Mouse (Mus musculus): ENCODE measurements around the gene Gapvd1. TPM values are rescaled to one million over a fixed set of nuclear protein-coding genes. Genes with fewer than 3 reads are reported as not detected.

Gene Gapvd1
- polyA plus RNA-seq, 1 experiment from 2014 or later = 79.9 TPM

DNA sequence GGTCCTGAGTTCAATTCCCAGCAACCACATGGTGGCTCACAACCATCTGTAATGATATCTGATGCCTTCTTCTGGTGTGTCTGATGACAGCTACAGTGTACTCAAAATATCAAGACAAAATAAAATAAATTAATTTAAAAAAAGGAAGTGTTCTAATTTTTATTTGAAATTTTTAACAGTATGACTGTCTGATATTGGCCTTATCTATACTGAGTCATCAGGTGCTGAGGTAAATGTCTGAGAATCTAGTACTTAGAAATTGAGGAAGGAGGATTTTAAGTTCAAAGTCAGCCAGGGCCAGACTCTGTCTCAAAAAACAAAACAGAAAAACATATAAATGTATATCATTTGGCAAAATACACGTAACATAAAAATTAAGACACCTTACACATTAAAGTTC lies 46.4 kb downstream of the Gapvd1 start:
- no peak overlapping the region for H3K4me3 ChIP-seq (replicated peaks)
- H3K9me3 ChIP-seq (replicated peaks) = no peaks in the 10 kb centered on the region
- no peak overlapping the region for H3K9ac ChIP-seq
- peaks cover 98% of the 10 kb centered on the region for H3K36me3 ChIP-seq (replicated peaks)
- 89% methylated on average over 1 of the region's 1 CpGs for WGBS (ENCODE audit: insufficient replicate concordance)
- H3K27me3 ChIP-seq = no peaks in the 10 kb centered on the region
- H3K4me1 ChIP-seq (replicated peaks) = no peaks in the 10 kb centered on the region
- no peak overlapping the region for H3K27ac ChIP-seq (replicated peaks)
- no peak for ATAC-seq (ENCODE audit: insufficient read depth)
- H3K4me2 ChIP-seq = no peak overlapping the region

GRCm38 (mm10) chr2:34696592-34696991 lies 58.4 kb downstream of the Gapvd1 start:
- no peak overlapping the region for H3K4me2 ChIP-seq

GRCm38 (mm10) chr2:34692861-34693260 lies 62.2 kb downstream of the Gapvd1 start:
- 92% methylated on average over 10 of the region's 10 CpGs for WGBS (ENCODE audit: insufficient replicate concordance)
- no peaks in the 10 kb centered on the region for H3K9me3 ChIP-seq (replicated peaks)
- peaks cover 95% of the 10 kb centered on the region for H3K36me3 ChIP-seq (replicated peaks)
- H3K9ac ChIP-seq = no peak overlapping the region
- H3K27me3 ChIP-seq = no peaks in the 10 kb centered on the region
- H3K27ac ChIP-seq (replicated peaks) = no peak overlapping the region
- H3K4me3 ChIP-seq (replicated peaks) = no peak overlapping the region
- H3K4me1 ChIP-seq (replicated peaks) = no peaks in the 10 kb centered on the region
- H3K4me2 ChIP-seq = no peak overlapping the region
- no peak for ATAC-seq (ENCODE audit: insufficient read depth)

More at GRCm38 (mm10) chr2:34696592-34696991, 58.4 kb downstream of the Gapvd1 start:
- Histone ChIP-seq H3K36me3 (replicated peaks) (peaks cover 93% of the 10 kb centered on the region), H3K27ac (replicated peaks) (no peak overlapping the region), H3K4me3 (replicated peaks) (no peak overlapping the region), H3K9ac (no peak overlapping the region), H3K4me1 (replicated peaks) (no peaks in the 10 kb centered on the region), H3K27me3 (no peaks in the 10 kb centered on the region), H3K9me3 (replicated peaks) (no peaks in the 10 kb centered on the region)
- no peak for ATAC-seq (ENCODE audit: insufficient read depth)

DNA sequence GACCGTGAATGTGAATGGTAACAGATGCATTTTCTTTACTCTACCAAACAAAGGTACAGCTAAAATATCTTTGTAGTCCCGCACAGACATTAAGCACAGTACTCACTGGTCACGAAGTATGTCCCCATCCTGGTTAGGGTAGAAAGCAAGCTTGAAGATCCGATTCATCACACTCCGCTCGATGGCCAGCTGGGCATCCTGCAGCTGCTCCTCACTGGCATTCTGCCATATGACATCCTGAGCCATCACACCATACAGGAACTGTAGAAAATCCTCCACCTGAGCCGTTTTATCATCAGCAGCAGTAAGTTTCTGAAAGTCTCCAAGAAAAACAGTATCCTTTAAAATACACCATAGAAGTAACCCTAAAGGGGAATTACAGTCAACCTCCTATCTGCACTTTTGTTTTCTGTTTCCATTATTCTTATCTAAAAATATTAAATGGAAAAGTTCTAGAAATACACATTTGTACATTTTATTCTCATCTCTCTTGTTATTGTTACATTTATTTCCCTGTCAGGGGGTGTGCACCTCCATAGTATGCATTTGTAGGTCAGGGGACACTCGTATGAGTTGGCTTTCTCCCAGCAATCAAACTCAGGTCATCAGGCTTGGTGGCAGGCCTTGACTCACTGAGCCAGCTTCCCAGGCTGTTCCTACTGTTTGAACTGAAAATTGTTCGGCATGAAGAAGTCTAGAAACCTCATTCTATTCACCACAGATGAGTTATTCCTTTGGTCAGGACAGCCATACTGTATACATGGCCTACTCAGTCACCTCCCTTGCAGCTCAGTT lies 70.8 kb downstream of the Gapvd1 start:
- Histone ChIP-seq H3K4me1 (replicated peaks) (no peaks in the 10 kb centered on the region), H3K36me3 (replicated peaks) (peaks cover 82% of the 10 kb centered on the region), H3K9me3 (replicated peaks) (no peaks in the 10 kb centered on the region), H3K4me3 (replicated peaks) (no peak overlapping the region), H3K4me2 (no peak overlapping the region), H3K27ac (replicated peaks) (no peak overlapping the region), H3K27me3 (no peaks in the 10 kb centered on the region), H3K9ac (no peak overlapping the region)
- ATAC-seq (ENCODE audit: insufficient read depth) = no peak
- WGBS (ENCODE audit: insufficient replicate concordance) = 88% methylated on average over 9 of the region's 9 CpGs

- H3K4me3 ChIP-seq (replicated peaks) = no peak overlapping the region
- no peak for ATAC-seq (ENCODE audit: insufficient read depth)
- 90% methylated on average over 4 of the region's 4 CpGs for WGBS (ENCODE audit: insufficient replicate concordance)
- no peaks in the 10 kb centered on the region for H3K27me3 ChIP-seq
- H3K9ac ChIP-seq = no peak overlapping the region
- no peaks in the 10 kb centered on the region for H3K4me1 ChIP-seq (replicated peaks)
- no peak overlapping the region for H3K27ac ChIP-seq (replicated peaks)
- no peaks in the 10 kb centered on the region for H3K9me3 ChIP-seq (replicated peaks)
- H3K4me2 ChIP-seq = no peak overlapping the region
- peaks cover 83% of the 10 kb centered on the region for H3K36me3 ChIP-seq (replicated peaks)
These were observed 77.1 kb downstream of the Gapvd1 start for GRCm38 (mm10) chr2:34677976-34678375.

DNA sequence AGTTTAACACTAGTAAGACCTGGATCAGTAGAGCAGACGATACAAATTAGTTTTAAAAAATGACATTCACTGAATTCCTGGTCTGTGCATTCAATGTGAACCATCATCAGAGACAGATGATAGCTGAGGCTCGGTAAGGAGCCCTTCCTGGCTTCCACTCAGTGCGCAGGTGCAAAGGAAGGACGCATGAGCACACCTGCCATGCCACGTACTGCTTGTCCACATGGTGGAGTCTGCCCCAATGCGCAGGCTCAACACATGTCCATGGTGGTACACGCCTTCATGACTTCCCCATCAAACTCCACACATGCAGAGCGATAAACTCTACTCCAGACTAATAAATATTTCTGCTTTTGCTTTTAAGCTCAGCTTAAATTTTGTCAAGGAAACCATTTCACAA lies 78.0 kb downstream of the Gapvd1 start:
- no peak for ATAC-seq (ENCODE audit: insufficient read depth)
- no peak overlapping the region for H3K9ac ChIP-seq
- 90% methylated on average over 8 of the region's 8 CpGs for WGBS (ENCODE audit: insufficient replicate concordance)
- peaks cover 74% of the 10 kb centered on the region for H3K36me3 ChIP-seq (replicated peaks)
- H3K4me2 ChIP-seq = no peak overlapping the region
- H3K27me3 ChIP-seq = no peaks in the 10 kb centered on the region
- no peak overlapping the region for H3K27ac ChIP-seq (replicated peaks)
- H3K9me3 ChIP-seq (replicated peaks) = no peaks in the 10 kb centered on the region
- H3K4me1 ChIP-seq (replicated peaks) = no peaks in the 10 kb centered on the region; the same call in 1 of the 2 replicates
- no peak overlapping the region for H3K4me3 ChIP-seq (replicated peaks)

- WGBS (ENCODE audit: insufficient replicate concordance) = 83% methylated on average over 11 of the region's 11 CpGs
- no peak overlapping the region for H3K4me3 ChIP-seq (replicated peaks)
- H3K9me3 ChIP-seq (replicated peaks) = no peaks in the 10 kb centered on the region
- peaks cover 6% of the 10 kb centered on the region for H3K27me3 ChIP-seq
- ATAC-seq (ENCODE audit: insufficient read depth) = no peak
- H3K4me2 ChIP-seq = no peak overlapping the region
- peaks cover 16% of the 10 kb centered on the region for H3K4me1 ChIP-seq (replicated peaks)
- no peak overlapping the region for H3K9ac ChIP-seq
- H3K36me3 ChIP-seq (replicated peaks) = peaks cover 58% of the 10 kb centered on the region
- no peak overlapping the region for H3K27ac ChIP-seq (replicated peaks)
These were observed 81.2 kb downstream of the Gapvd1 start for GRCm38 (mm10) chr2:34673846-34674245.

GRCm38 (mm10) chr2:34671385-34672026 lies 83.5 kb downstream of the Gapvd1 start:
- Histone ChIP-seq H3K9ac (peak overlapping the region; percentile 54), H3K4me3 (replicated peaks) (peak overlapping the region; percentile 56), H3K9me3 (replicated peaks) (no peaks in the 10 kb centered on the region), H3K27me3 (peaks cover 20% of the 10 kb centered on the region), H3K4me1 (replicated peaks) (peaks cover 22% of the 10 kb centered on the region), H3K4me2 (peak overlapping the region; percentile 80), H3K27ac (replicated peaks) (no peak overlapping the region), H3K36me3 (replicated peaks) (peaks cover 35% of the 10 kb centered on the region)
- peak; percentile 50; the same call in 1 of the 2 replicates for ATAC-seq (ENCODE audit: insufficient read depth)
- 24% methylated on average over 31 of the region's 31 CpGs for WGBS (ENCODE audit: insufficient replicate concordance)

DNA sequence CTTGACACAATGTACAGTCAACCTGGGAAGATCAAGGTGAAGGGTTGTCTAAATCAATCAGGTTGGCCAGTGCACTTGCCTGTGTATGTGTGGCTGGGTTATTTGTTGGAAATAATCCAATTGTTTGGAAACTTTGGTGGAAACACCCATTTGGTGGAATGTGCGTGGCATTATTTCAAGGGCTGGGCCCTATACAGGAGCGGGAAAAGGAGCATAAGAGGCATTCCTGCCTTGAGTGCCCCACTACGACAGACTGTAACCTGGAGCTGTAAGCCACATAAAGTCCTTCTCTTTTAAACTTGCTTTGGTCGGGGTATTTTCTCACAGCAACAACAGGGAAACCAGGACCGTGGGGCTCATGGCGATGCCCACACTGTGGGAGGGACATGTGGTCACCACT lies 84.6 kb downstream of the Gapvd1 start:
- peaks cover 24% of the 10 kb centered on the region for H3K36me3 ChIP-seq (replicated peaks)
- no peak overlapping the region for H3K4me2 ChIP-seq
- no peak for ATAC-seq (ENCODE audit: insufficient read depth)
- H3K9ac ChIP-seq = no peak overlapping the region
- no peak overlapping the region for H3K27ac ChIP-seq (replicated peaks)
- 64% methylated on average over 6 of the region's 6 CpGs for WGBS (ENCODE audit: insufficient replicate concordance)
- H3K4me1 ChIP-seq (replicated peaks) = peaks cover 22% of the 10 kb centered on the region
- H3K9me3 ChIP-seq (replicated peaks) = no peaks in the 10 kb centered on the region
- no peak overlapping the region for H3K4me3 ChIP-seq (replicated peaks)
- H3K27me3 ChIP-seq = peaks cover 20% of the 10 kb centered on the region

DNA sequence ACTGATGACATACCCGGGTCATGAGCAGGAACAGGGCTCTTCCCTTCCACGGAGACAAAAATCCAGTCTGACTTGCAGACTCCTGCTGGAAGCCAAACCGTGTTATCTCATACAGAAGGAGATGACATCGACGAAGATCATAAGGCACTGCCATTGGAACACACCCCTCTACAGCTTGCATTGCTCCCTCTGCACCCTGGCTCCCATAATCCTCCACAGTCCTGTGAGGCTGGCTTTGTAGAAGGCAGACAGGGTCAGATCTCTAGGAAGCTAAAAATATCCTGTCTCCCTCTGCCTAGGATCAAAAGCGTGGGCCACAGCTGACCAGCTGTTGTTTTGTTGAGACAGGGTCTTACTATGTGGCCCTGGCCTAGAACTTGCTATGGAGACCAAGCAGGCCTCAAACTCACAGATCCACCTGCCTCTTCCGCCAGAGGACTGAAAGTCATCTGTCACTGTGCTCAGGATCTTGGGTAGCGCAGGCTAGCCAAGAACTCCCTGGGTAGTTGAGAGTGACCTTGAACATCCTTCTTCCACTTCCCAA lies 85.8 kb downstream of the Gapvd1 start:
- Histone ChIP-seq H3K4me2 (no peak overlapping the region), H3K4me3 (replicated peaks) (no peak overlapping the region), H3K27me3 (peaks cover 20% of the 10 kb centered on the region), H3K9ac (no peak overlapping the region), H3K4me1 (replicated peaks) (peaks cover 22% of the 10 kb centered on the region), H3K36me3 (replicated peaks) (peaks cover 12% of the 10 kb centered on the region; the same call in 1 of the 2 replicates), H3K27ac (replicated peaks) (no peak overlapping the region), H3K9me3 (replicated peaks) (no peaks in the 10 kb centered on the region)
- no peak for ATAC-seq (ENCODE audit: insufficient read depth)
- 46% methylated on average over 8 of the region's 8 CpGs for WGBS (ENCODE audit: insufficient replicate concordance)

- H3K4me1 ChIP-seq (replicated peaks) = peaks cover 22% of the 10 kb centered on the region
- H3K9me3 ChIP-seq (replicated peaks) = no peaks in the 10 kb centered on the region
- H3K36me3 ChIP-seq (replicated peaks) = peaks cover 6% of the 10 kb centered on the region; the same call in 1 of the 2 replicates
- no peak overlapping the region for H3K4me3 ChIP-seq (replicated peaks)
- peaks cover 20% of the 10 kb centered on the region for H3K27me3 ChIP-seq
- no peak overlapping the region for H3K27ac ChIP-seq (replicated peaks)
- H3K4me2 ChIP-seq = no peak overlapping the region
- no peak for ATAC-seq (ENCODE audit: insufficient read depth)
- no peak overlapping the region for H3K9ac ChIP-seq
- 37% methylated on average over 17 of the region's 17 CpGs for WGBS (ENCODE audit: insufficient replicate concordance)
These were observed 86.4 kb downstream of the Gapvd1 start for GRCm38 (mm10) chr2:34668440-34669191.

Data from liver, embryonic 15.5 days (tissue).